Mouse (Mus musculus) liver, adult 2 months (tissue): ENCODE measurements at regions not wholly inside any gene's neighbourhood (a gene's known extent, or its start where the extent isn't known, plus 50 kb on each side); places are given as distances from the start of the nearest gene placed in this dataset.

Experiments used
- DNase-seq: peaks from one replicate; pipeline ENCODE4 v3.0.0-alpha.2; 2011; ENCODE audit warnings: low read depth, low spot score; ENCODE audit errors: extremely low read depth
- H3K27ac ChIP-seq: fragments of 200-500 bp; replicated peaks from 2 replicates; pipeline ENCODE4 v1.5.1; 2012; ENCODE audit warnings: low read depth, mild to moderate bottlenecking, control low read depth, inconsistent platforms, low read length; ENCODE audit not compliant: insufficient read depth
- H3K27me3 ChIP-seq: fragments of 200-500 bp; 2 replicates; pipeline ENCODE4 v1.6.1; 2012; ENCODE audit warnings: mild to moderate bottlenecking, moderate library complexity, low read length, inconsistent platforms; ENCODE audit not compliant: control insufficient read depth, insufficient read depth
- H3K36me3 ChIP-seq: fragments of 200-500 bp; 2 replicates; pipeline ENCODE4 v1.6.1; 2012; ENCODE audit warnings: low read length, inconsistent platforms; ENCODE audit not compliant: control insufficient read depth, insufficient read depth
- H3K4me1 ChIP-seq: fragments of 200-500 bp; 2 replicates; pipeline ENCODE4 v1.6.1; 2011; ENCODE audit warnings: low read length; ENCODE audit not compliant: control insufficient read depth, insufficient read depth
- H3K4me3 ChIP-seq: fragments of 200-500 bp; 2 replicates; pipeline ENCODE4 v1.5.1; 2011; ENCODE audit warnings: low read depth, mild to moderate bottlenecking, control low read depth, low read length, moderate library complexity; ENCODE audit not compliant: insufficient read depth
- H3K79me2 ChIP-seq: fragments of 200-500 bp; 2 replicates; pipeline ENCODE4 v1.6.1; 2012; ENCODE audit warnings: inconsistent platforms, mild to moderate bottlenecking, low read length, moderate library complexity; ENCODE audit not compliant: control insufficient read depth, insufficient read depth
- H3K9ac ChIP-seq: fragments of 200-500 bp; 2 replicates; pipeline ENCODE4 v1.6.1; 2012; ENCODE audit warnings: low read depth, mild to moderate bottlenecking, control low read depth, inconsistent platforms, low read length
- CTCF ChIP-seq: fragments of 200-500 bp; IDR thresholded peaks from 2 replicates; pipeline ENCODE4 v1.5.1; 2011; ENCODE audit warnings: low read depth, low read length, control low read depth
- POLR2A ChIP-seq: fragments of 200-500 bp; IDR thresholded peaks from 2 replicates; pipeline ENCODE4 v1.6.1; 2011; ENCODE audit warnings: low read length, control low read depth; ENCODE audit not compliant: insufficient read depth; ENCODE audit errors: extremely low read depth
- WGBS: fragments of 180-500 bp; shearing (Covaris S2); methylation state at CpG from one replicate; pipeline ENCODE4 v1.1.7; 2018; 5-methylcytosine and 5-hydroxymethylcytosine counted together

DNA sequence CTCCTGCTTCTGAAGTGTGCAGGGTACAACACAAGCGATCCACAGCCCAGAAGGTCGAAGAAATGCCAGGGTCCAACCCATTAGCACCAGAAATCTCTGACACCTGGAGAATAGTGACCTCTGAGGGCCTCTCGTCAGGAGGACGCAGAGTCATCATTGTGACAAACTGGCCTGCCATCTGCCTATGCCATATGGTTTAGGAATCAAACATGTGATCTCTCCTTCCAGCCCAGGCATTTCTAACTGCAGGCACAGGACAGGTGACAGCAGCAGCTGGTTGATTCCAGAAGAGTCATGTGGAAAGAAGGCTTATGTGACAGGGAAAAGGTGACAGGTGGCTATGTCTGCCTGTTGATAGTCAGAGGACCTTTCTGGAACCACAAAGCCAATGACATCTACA lies 476.0 kb upstream of the Vstm2b start:
- no peak overlapping the region for H3K27ac ChIP-seq
- TF ChIP-seq CTCF, result no peak
- TF ChIP-seq POLR2A, result no peak
- H3K36me3 ChIP-seq, result no peaks in the 10 kb centered on the region
- H3K9ac ChIP-seq, result no peak overlapping the region
- H3K4me1 ChIP-seq, result no peaks in the 10 kb centered on the region
- DNase-seq, result no peak
- WGBS, result 78% methylated on average over 4 of the region's 4 CpGs
- H3K4me3 ChIP-seq, result no peak overlapping the region
- H3K27me3 ChIP-seq, result no peaks in the 10 kb centered on the region
- H3K79me2 ChIP-seq, result no peaks in the 10 kb centered on the region

- 82% methylated on average over 2 of the region's 2 CpGs for WGBS
- TF ChIP-seq CTCF (no peak), POLR2A (no peak)
- H3K9ac ChIP-seq, result no peak overlapping the region
- no peak overlapping the region for H3K4me3 ChIP-seq
- H3K27ac ChIP-seq, result no peak overlapping the region
- no peaks in the 10 kb centered on the region for H3K79me2 ChIP-seq
- no peak for DNase-seq
- no peaks in the 10 kb centered on the region for H3K27me3 ChIP-seq
- H3K4me1 ChIP-seq, result no peaks in the 10 kb centered on the region
- H3K36me3 ChIP-seq, result no peaks in the 10 kb centered on the region
These were observed 468.7 kb upstream of the Vstm2b start for GRCm38 (mm10) chr7:40429416-40429815.

GRCm38 (mm10) chr7:40433906-40434305 lies 464.2 kb upstream of the Vstm2b start:
- Histone ChIP-seq H3K9ac (no peak overlapping the region), H3K36me3 (no peaks in the 10 kb centered on the region), H3K4me3 (no peak overlapping the region), H3K27me3 (no peaks in the 10 kb centered on the region), H3K27ac (no peak overlapping the region), H3K4me1 (no peaks in the 10 kb centered on the region), H3K79me2 (no peaks in the 10 kb centered on the region)
- no peak for TF ChIP-seq POLR2A
- TF ChIP-seq CTCF, result no peak
- WGBS, result 46% methylated on average over 2 of the region's 2 CpGs
- DNase-seq, result peak; percentile 14

DNA sequence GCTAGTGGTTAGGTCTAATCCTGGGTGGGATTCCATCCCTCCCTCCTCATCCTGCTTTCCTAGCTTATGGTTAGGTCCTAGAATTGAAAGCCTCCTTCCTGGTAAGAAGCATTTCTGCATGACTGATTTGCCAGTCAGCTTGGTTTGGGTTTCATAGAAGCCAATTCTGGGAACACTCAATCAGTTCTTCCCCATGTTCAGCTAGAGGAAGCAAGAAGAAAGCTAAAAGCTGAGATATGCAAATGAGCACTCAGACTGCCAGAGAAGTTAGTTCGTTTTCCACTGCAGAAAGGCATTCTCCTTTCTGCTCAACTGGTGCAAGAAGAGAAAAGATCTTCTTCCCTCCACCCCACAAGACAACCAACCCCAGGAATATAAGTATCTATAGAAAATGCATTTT lies 457.0 kb upstream of the Vstm2b start:
- no peak overlapping the region for H3K9ac ChIP-seq
- 36% methylated on average over 1 of the region's 1 CpGs for WGBS

GRCm38 (mm10) chr7:40441786-40442185 lies 456.3 kb upstream of the Vstm2b start:
- WGBS, result 79% methylated on average over 3 of the region's 3 CpGs
- Histone ChIP-seq H3K4me1 (no peaks in the 10 kb centered on the region), H3K27me3 (no peaks in the 10 kb centered on the region), H3K4me3 (no peak overlapping the region), H3K36me3 (no peaks in the 10 kb centered on the region), H3K79me2 (no peaks in the 10 kb centered on the region), H3K27ac (no peak overlapping the region), H3K9ac (no peak overlapping the region)
- no peak for DNase-seq
- TF ChIP-seq CTCF (no peak), POLR2A (no peak)

More for the DNA sequence above, 457.0 kb upstream of the Vstm2b start:
- Histone ChIP-seq H3K36me3 (no peaks in the 10 kb centered on the region), H3K4me1 (no peaks in the 10 kb centered on the region), H3K4me3 (no peak overlapping the region), H3K27ac (no peak overlapping the region), H3K79me2 (no peaks in the 10 kb centered on the region), H3K27me3 (no peaks in the 10 kb centered on the region)
- DNase-seq, result no peak
- TF ChIP-seq CTCF (no peak), POLR2A (no peak)

DNA sequence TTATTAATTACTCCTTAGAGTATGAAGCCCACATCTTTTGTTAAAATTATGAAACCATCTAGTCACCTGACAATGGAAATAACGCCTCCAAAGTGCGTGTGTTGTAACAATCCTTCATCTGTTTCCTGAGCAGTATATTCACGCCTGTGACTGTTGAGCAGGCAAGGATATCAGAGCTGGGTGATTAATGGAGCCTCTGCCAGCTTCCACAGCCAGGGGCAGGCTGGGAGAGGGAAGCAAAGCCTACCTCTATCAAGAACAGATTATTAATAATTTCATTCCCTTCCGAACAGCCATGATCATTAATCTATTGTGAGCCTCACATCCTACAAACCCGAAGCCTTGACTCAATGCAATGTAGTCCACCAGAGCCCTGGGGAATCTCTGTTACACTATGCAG lies 431.7 kb upstream of the Vstm2b start:
- Histone ChIP-seq H3K36me3 (no peaks in the 10 kb centered on the region), H3K79me2 (no peaks in the 10 kb centered on the region), H3K27ac (no peak overlapping the region), H3K4me1 (no peaks in the 10 kb centered on the region), H3K4me3 (no peak overlapping the region), H3K9ac (no peak overlapping the region), H3K27me3 (no peaks in the 10 kb centered on the region)
- no peak for TF ChIP-seq POLR2A
- no peak for TF ChIP-seq CTCF
- WGBS, result 75% methylated on average over 5 of the region's 5 CpGs
- no peak for DNase-seq
